9 mouse cellular contexts compared by ENCODE assay signal in genomic region chr3:132948298-132948795, GRCm38 (mm10). TPM values are rescaled to one million over a fixed set of nuclear protein-coding genes. Genes with fewer than 3 reads are reported as not detected.
A peak's percentile ranks its signal among the peaks of the same experiment; 100 is the strongest.
DNase-seq lines count a peak whose midpoint lies in the region; ATAC-seq and TF ChIP-seq lines count a peak whose summit lies in the region.
"Had no signal": no experiment of that assay in that cellular context is flagged by ENCODE, and none has a peak within 500 bp of the region (broad histone marks: within the 10 kb centered on the region; RNA-seq: fewer than 3 reads in every experiment).

No protein-coding gene starts in this region.

- WGBS in midbrain, embryonic 11.5 days, result 13% methylated on average over 7 of the region's 7 CpGs
- 21% methylated on average over 7 of the region's 7 CpGs for WGBS in midbrain, embryonic 10.5 days
- 11% methylated on average over 7 of the region's 7 CpGs for WGBS in stomach, postnatal 0 days

- peak; percentile 64 for ATAC-seq in frontal cortex, adult (ENCODE audit: low TSS enrichment)
- no peak for ATAC-seq in midbrain, embryonic 11.5 days (ENCODE audit: low FRiP score)
- ATAC-seq in stomach, postnatal 0 days (ENCODE audit: low FRiP score, low TSS enrichment), result no peak

- H3K27ac ChIP-seq in midbrain, embryonic 11.5 days (ENCODE audit: low read depth, low read length), result no peak overlapping the region
- no peak overlapping the region for H3K27ac ChIP-seq in midbrain, embryonic 10.5 days (replicated peaks)
- no peak overlapping the region for H3K27ac ChIP-seq in stomach, postnatal 0 days (replicated peaks)

- H3K4me3 ChIP-seq in midbrain, embryonic 11.5 days (ENCODE audit: low read depth, low read length), result no peak overlapping the region
- no peak overlapping the region for H3K4me3 ChIP-seq in midbrain, embryonic 10.5 days
- H3K4me3 ChIP-seq in stomach, postnatal 0 days (ENCODE audit: low read depth, low read length), result peak overlapping the region; percentile 67; the same call in 1 of the 2 replicates

- no peaks in the 10 kb centered on the region for H3K9me3 ChIP-seq in midbrain, embryonic 11.5 days (ENCODE audit: control insufficient read depth, low read length)
- no peaks in the 10 kb centered on the region for H3K9me3 ChIP-seq in midbrain, embryonic 10.5 days (replicated peaks)
- H3K9me3 ChIP-seq in stomach, postnatal 0 days (ENCODE audit: control insufficient read depth, low read length), result no peaks in the 10 kb centered on the region

- H3K4me2 ChIP-seq in midbrain, embryonic 11.5 days, result 0 out of 2 replicates have a peak overlapping the region, but pooled peaks have one; percentile 6
- H3K4me2 ChIP-seq in stomach, postnatal 0 days (replicated peaks; ENCODE audit: low read depth), result peak overlapping the region; percentile 98

- H3K9ac ChIP-seq in midbrain, embryonic 11.5 days (ENCODE audit: low read length), result no peak overlapping the region
- no peak overlapping the region for H3K9ac ChIP-seq in stomach, postnatal 0 days (ENCODE audit: low read length)

- no peaks in the 10 kb centered on the region for H3K36me3 ChIP-seq in midbrain, embryonic 11.5 days (ENCODE audit: control insufficient read depth, insufficient read depth, low read length)
- no peaks in the 10 kb centered on the region for H3K36me3 ChIP-seq in midbrain, embryonic 10.5 days
- no peaks in the 10 kb centered on the region for H3K36me3 ChIP-seq in stomach, postnatal 0 days (ENCODE audit: control insufficient read depth, insufficient read depth, low read length)

- no peak for TF ChIP-seq EP300 in stomach, postnatal 0 days (optimal IDR thresholded peaks at IDR 0.05)

- H3K4me1 ChIP-seq in midbrain, embryonic 11.5 days (ENCODE audit: control insufficient read depth, insufficient read depth, low read length), result peaks cover 6% of the 10 kb centered on the region; the same call in 1 of the 2 replicates
- peaks cover 38% of the 10 kb centered on the region for H3K4me1 ChIP-seq in midbrain, embryonic 10.5 days
- H3K4me1 ChIP-seq in stomach, postnatal 0 days (replicated peaks; ENCODE audit: control insufficient read depth, insufficient read depth), result no peaks in the 10 kb centered on the region; the same call in 1 of the 2 replicates

- no peak for DNase-seq in frontal cortex, postnatal 25 days (ENCODE audit: low spot score in 2 of 2)
- DNase-seq in midbrain, embryonic 11.5 days (ENCODE audit: low spot score, missing footprints), result peak; percentile 92
- no peak for DNase-seq in midbrain, embryonic 10.5 days (ENCODE audit: low spot score)
- DNase-seq in kidney, postnatal 4 days, result peak; percentile 29 to 35
- DNase-seq in stomach, postnatal 0 days (ENCODE audit: low spot score), result no peak
- DNase-seq in cerebellum, postnatal 10 days, result no peak
- no peak for DNase-seq in thymus, postnatal 4 days
- DNase-seq: thymus, postnatal 25 days had no signal

- peaks cover 6% of the 10 kb centered on the region for H3K27me3 ChIP-seq in midbrain, embryonic 11.5 days (ENCODE audit: control insufficient read depth, insufficient read depth, low read length)
- H3K27me3 ChIP-seq in midbrain, embryonic 10.5 days (ENCODE audit: low read depth, poor library complexity, severe bottlenecking), result peaks cover 44% of the 10 kb centered on the region
- H3K27me3 ChIP-seq in stomach, postnatal 0 days (ENCODE audit: control insufficient read depth, insufficient read depth, low read length), result no peaks in the 10 kb centered on the region

- no peak for TF ChIP-seq CTCF in stomach, postnatal 0 days (IDR thresholded peaks at IDR 0.05; ENCODE audit: low read depth)

RNA-seq across cellular contexts. Expression of gene Npnt, which starts 1.7 kb away (rescaled TPM):
- 7.6 and 7.9 TPM in 2 replicates for polyA plus RNA-seq in midbrain, embryonic 11.5 days (2014; fragmentation: Nextera tagmentation; extraction: Ambion mirVana)
- 9.0 and 10.2 TPM in 2 replicates for polyA plus RNA-seq in midbrain, embryonic 10.5 days (2016; fragmentation: Nextera tagmentation; extraction: Ambion mirVana)
- 48.0 and 64.8 TPM in 2 replicates for polyA plus RNA-seq in stomach, postnatal 0 days (2015; fragmentation: Nextera tagmentation; extraction: Ambion mirVana)

Comparison
In these comparisons a context has a peak if more than half of its experiments do, and no peak if none do; other contexts are left out.
1. DNase-seq: peak in midbrain, embryonic 11.5 days (single experiment) and kidney, postnatal 4 days (2 of 2); none in frontal cortex, postnatal 25 days (0 of 2), midbrain, embryonic 10.5 days (single experiment), stomach, postnatal 0 days (single experiment), cerebellum, postnatal 10 days (0 of 2) and thymus, postnatal 4 days (single experiment).